ENCODE assay signal across 15 mouse cellular contexts in genomic region chr2:135434947-135435515, GRCm38 (mm10).
A peak's percentile ranks its signal among the peaks of the same experiment; 100 is the strongest.
DNase-seq lines count a peak whose midpoint lies in the region; ATAC-seq and TF ChIP-seq lines count a peak whose summit lies in the region.
"Had no signal": no experiment of that assay in that cellular context is flagged by ENCODE, and none has a peak within 500 bp of the region (broad histone marks: within the 10 kb centered on the region; RNA-seq: fewer than 3 reads in every experiment).

No protein-coding gene starts in this region.

- WGBS in lung, embryonic 14.5 days: 46% methylated on average over 5 of the region's 5 CpGs
- 67% methylated on average over 5 of the region's 5 CpGs for WGBS in lung, adult 2 months
- WGBS in intestine, embryonic 16.5 days: 62% methylated on average over 5 of the region's 5 CpGs
- 43% methylated on average over 5 of the region's 5 CpGs for WGBS in stomach, embryonic 16.5 days

- peak overlapping the region; percentile 48 for H3K27ac ChIP-seq in gastrocnemius, adult 2 months
- 0 out of 2 replicates have a peak overlapping the region, but pooled peaks have one; percentile 9 for H3K27ac ChIP-seq in lung, embryonic 14.5 days (ENCODE audit: low read depth)
- H3K27ac ChIP-seq in intestine, embryonic 16.5 days (ENCODE audit: low read length): peak overlapping the region; percentile 36
- H3K27ac ChIP-seq in stomach, embryonic 16.5 days (ENCODE audit: low read length): peak overlapping the region; percentile 65
- H3K27ac ChIP-seq: limb, embryonic 13.5 days had no signal

- no peak for DNase-seq in gastrocnemius, adult 2 months
- DNase-seq in gastrocnemius, postnatal 36 days: no peak
- peak; percentile 78 for DNase-seq in lung, embryonic 14.5 days
- DNase-seq in lung, adult 2 months: no peak
- no peak for DNase-seq in cerebellum, adult 9-11 months
- DNase-seq: adrenal gland, postnatal 14 days; cerebellum, adult 11 months; kidney, adult 2 months; kidney, postnatal 36 days; thymus, adult 18-20 months had no signal

- H3K36me3 ChIP-seq in lung, embryonic 14.5 days (ENCODE audit: insufficient read depth): no peaks in the 10 kb centered on the region
- H3K36me3 ChIP-seq in intestine, embryonic 16.5 days (ENCODE audit: control insufficient read depth, insufficient read depth, low read length): no peaks in the 10 kb centered on the region
- H3K36me3 ChIP-seq in stomach, embryonic 16.5 days (ENCODE audit: control insufficient read depth, insufficient read depth, low read length): no peaks in the 10 kb centered on the region
- H3K36me3 ChIP-seq: G1E; limb, embryonic 13.5 days had no signal

- no peaks in the 10 kb centered on the region for H3K9me3 ChIP-seq in lung, embryonic 14.5 days (ENCODE audit: low read depth, low read length)
- no peaks in the 10 kb centered on the region for H3K9me3 ChIP-seq in intestine, embryonic 16.5 days (ENCODE audit: control insufficient read depth, low read length)
- no peaks in the 10 kb centered on the region for H3K9me3 ChIP-seq in stomach, embryonic 16.5 days (replicated peaks; ENCODE audit: control insufficient read depth, low read length)
- H3K9me3 ChIP-seq: limb, embryonic 13.5 days had no signal

- H3K4me2 ChIP-seq in lung, embryonic 14.5 days: no peak overlapping the region
- no peak overlapping the region for H3K4me2 ChIP-seq in intestine, embryonic 16.5 days (ENCODE audit: low read depth, low read length)
- H3K4me2 ChIP-seq in stomach, embryonic 16.5 days (ENCODE audit: low read depth, low read length): no peak overlapping the region
- H3K4me2 ChIP-seq: limb, embryonic 13.5 days; midbrain, embryonic 11.5 days had no signal

- H3K9ac ChIP-seq in lung, embryonic 14.5 days: no peak overlapping the region
- no peak overlapping the region for H3K9ac ChIP-seq in intestine, embryonic 16.5 days (ENCODE audit: low read depth, low read length)
- H3K9ac ChIP-seq in stomach, embryonic 16.5 days (ENCODE audit: low read length): no peak overlapping the region
- H3K9ac ChIP-seq: limb, embryonic 13.5 days had no signal

- H3K27me3 ChIP-seq in lung, embryonic 14.5 days (ENCODE audit: insufficient read depth, low read length): no peaks in the 10 kb centered on the region
- H3K27me3 ChIP-seq in intestine, embryonic 16.5 days (replicated peaks; ENCODE audit: control insufficient read depth, insufficient read depth, low read length): no peaks in the 10 kb centered on the region
- H3K27me3 ChIP-seq in stomach, embryonic 16.5 days (ENCODE audit: control insufficient read depth, insufficient read depth, low read length): no peaks in the 10 kb centered on the region
- H3K27me3 ChIP-seq: limb, embryonic 13.5 days had no signal

- TF ChIP-seq CTCF in gastrocnemius, adult 2 months (IDR thresholded peaks at IDR 0.05): no peak
- TF ChIP-seq CTCF in lung, embryonic 14.5 days (IDR thresholded peaks at IDR 0.05; ENCODE audit: low read depth): no peak
- no peak for TF ChIP-seq CTCF in lung, adult 2 months (IDR thresholded peaks at IDR 0.05; ENCODE audit: insufficient read depth, low read length)

- TF ChIP-seq POLR2A in lung, adult 2 months (IDR thresholded peaks at IDR 0.05; ENCODE audit: borderline replicate concordance, extremely low read depth, low read depth, low read length): no peak

- H3K4me1 ChIP-seq in lung, embryonic 14.5 days (ENCODE audit: insufficient read depth): no peaks in the 10 kb centered on the region
- H3K4me1 ChIP-seq in lung, adult 2 months (ENCODE audit: control insufficient read depth, insufficient read depth, low read length): no peaks in the 10 kb centered on the region; the same call in 1 of the 2 replicates
- H3K4me1 ChIP-seq in intestine, embryonic 16.5 days (ENCODE audit: control insufficient read depth, insufficient read depth, low read length): no peaks in the 10 kb centered on the region
- H3K4me1 ChIP-seq in stomach, embryonic 16.5 days (ENCODE audit: control insufficient read depth, insufficient read depth, low read length): 0 out of 2 replicates have a peak, but pooled peaks cover 4% of the 10 kb centered on the region

- intact Hi-C loops in gastrocnemius, adult 2 months (cut with DNase I): loop anchor here (10.0 kb wide), 2 partner anchors 120 to 220 kb away; partner anchors contain the start of gene Plcb4
- intact Hi-C loops in gastrocnemius, postnatal 36 days (cut with DNase I): loop anchor here (5.0 to 10.0 kb wide), 3 partner anchors 73 to 300 kb away; partner anchors contain the start of gene Plcb4

- no peak overlapping the region for H3K4me3 ChIP-seq in gastrocnemius, adult 2 months
- H3K4me3 ChIP-seq in lung, embryonic 14.5 days (ENCODE audit: low read depth, low read length): no peak overlapping the region
- no peak overlapping the region for H3K4me3 ChIP-seq in lung, adult 2 months (replicated peaks; ENCODE audit: extremely low read depth, low read depth, low read length)
- H3K4me3 ChIP-seq in intestine, embryonic 16.5 days (ENCODE audit: low read length): no peak overlapping the region
- H3K4me3 ChIP-seq in stomach, embryonic 16.5 days (replicated peaks; ENCODE audit: low read length): no peak overlapping the region
- H3K4me3 ChIP-seq: limb, embryonic 13.5 days had no signal

- ATAC-seq in lung, embryonic 14.5 days (ENCODE audit: insufficient read depth): peak; percentile 67; the same call in 1 of the 2 replicates
- ATAC-seq in intestine, embryonic 16.5 days: no peak
- no peak for ATAC-seq in stomach, embryonic 16.5 days (ENCODE audit: insufficient read depth, low FRiP score)

Comparison
In these comparisons a context has a peak if more than half of its experiments do, and no peak if none do; other contexts are left out.
1. H3K27ac ChIP-seq: peak in every context shown above with its lines; median percentile 65 in stomach, embryonic 16.5 days; 48 in gastrocnemius, adult 2 months; 36 in intestine, embryonic 16.5 days; 9 in lung, embryonic 14.5 days.